Mouse (Mus musculus) forebrain, embryonic 16.5 days (tissue): Measurements from ENCODE around the gene Wfdc15b. TPM values are rescaled to one million over a fixed set of nuclear protein-coding genes. Genes with fewer than 3 reads are reported as not detected.
"Not testable (repeated sequence)": the region's sequence is repeated elsewhere in the genome, so short reads cannot be mapped to it uniquely, and the experiment has no call there.

Source experiments
- ATAC-seq: fragments of 200-750 bp; cut with Nextera tagmentation; 2 replicates; pipeline ENCODE4 v1.8.0; 2017; ENCODE audit warnings: mild to moderate bottlenecking, moderate library complexity
- H3K27ac ChIP-seq: fragments of 300-500 bp; sonication (generic); 2 replicates; pipeline ENCODE4 v1.5.1; 2014; ENCODE audit warnings: low read length, control low read depth
- H3K27me3 ChIP-seq: fragments of 300-500 bp; sonication (generic); replicated peaks from 2 replicates; pipeline ENCODE4 v1.6.1; 2014; ENCODE audit warnings: low read length; ENCODE audit not compliant: control insufficient read depth, insufficient read depth
- H3K36me3 ChIP-seq: fragments of 300-500 bp; sonication (generic); 2 replicates; pipeline ENCODE4 v1.6.1; 2014; ENCODE audit not compliant: control insufficient read depth, insufficient read depth
- H3K4me1 ChIP-seq: fragments of 300-500 bp; sonication (generic); replicated peaks from 2 replicates; pipeline ENCODE4 v1.6.1; 2014; ENCODE audit warnings: low read length; ENCODE audit not compliant: control insufficient read depth, insufficient read depth
- H3K4me2 ChIP-seq: fragments of 300-500 bp; sonication (generic); 2 replicates; pipeline ENCODE4 v1.6.1; 2014; ENCODE audit warnings: mild to moderate bottlenecking, low read length, control low read depth
- H3K4me3 ChIP-seq: fragments of 300-500 bp; sonication (generic); replicated peaks from 2 replicates; pipeline ENCODE4 v1.5.1; 2014; ENCODE audit warnings: mild to moderate bottlenecking, low read length, control low read depth
- H3K9ac ChIP-seq: fragments of 300-500 bp; sonication (generic); replicated peaks from 2 replicates; pipeline ENCODE4 v1.6.1; 2014; ENCODE audit warnings: low read depth, low read length, control low read depth
- H3K9me3 ChIP-seq: fragments of 300-500 bp; sonication (generic); 2 replicates; pipeline ENCODE4 v1.6.1; 2016; ENCODE audit warnings: low read length; ENCODE audit not compliant: control insufficient read depth
- WGBS: fragments of 180-500 bp; shearing (Covaris S2); extraction: QIAGEN DNeasy Blood & Tissue Kit; methylation state at CpG from one replicate; pipeline ENCODE4 v1.1.7; 2014; 5-methylcytosine and 5-hydroxymethylcytosine counted together
- polyA plus RNA-seq: library from polyadenylated mRNA; unstranded; fragments of >200 nt; fragmentation: Nextera tagmentation; extraction: Ambion mirVana; gene quantifications from 2 replicates; pipeline ENCODE4 v1.2.1, GENCODE M21; 2015

The Wfdc15b gene
- polyA plus RNA-seq, 1 experiment from 2014 or later, result not detected

DNA sequence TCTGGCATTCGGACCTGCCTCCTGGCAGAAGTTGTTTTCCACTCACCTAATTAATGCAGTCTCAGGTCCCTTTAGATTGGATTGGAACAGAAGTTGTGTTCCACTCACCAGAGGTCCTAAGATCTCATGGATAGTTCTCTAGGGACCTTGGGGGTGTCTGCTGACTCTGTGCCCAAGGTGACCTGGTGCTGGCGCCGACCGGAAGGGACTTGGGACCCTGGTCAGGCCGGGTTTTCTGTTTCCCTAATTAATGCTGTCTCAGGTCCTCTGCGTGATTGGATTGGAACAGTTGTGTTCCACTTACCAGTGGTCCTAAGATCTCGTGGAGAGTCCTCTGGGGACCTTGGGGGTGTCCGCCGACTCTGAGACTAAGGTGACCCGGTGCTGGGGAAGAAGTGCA lies 15.4 kb downstream of the Wfdc15b start:
- H3K9ac ChIP-seq, ATAC-seq, H3K4me2 ChIP-seq, H3K27ac ChIP-seq, H3K4me3 ChIP-seq, H3K9me3 ChIP-seq, H3K27me3 ChIP-seq, H3K36me3 ChIP-seq, H3K4me1 ChIP-seq: not testable (repeated sequence)
- WGBS, result 93% methylated on average over 10 of the region's 10 CpGs

DNA sequence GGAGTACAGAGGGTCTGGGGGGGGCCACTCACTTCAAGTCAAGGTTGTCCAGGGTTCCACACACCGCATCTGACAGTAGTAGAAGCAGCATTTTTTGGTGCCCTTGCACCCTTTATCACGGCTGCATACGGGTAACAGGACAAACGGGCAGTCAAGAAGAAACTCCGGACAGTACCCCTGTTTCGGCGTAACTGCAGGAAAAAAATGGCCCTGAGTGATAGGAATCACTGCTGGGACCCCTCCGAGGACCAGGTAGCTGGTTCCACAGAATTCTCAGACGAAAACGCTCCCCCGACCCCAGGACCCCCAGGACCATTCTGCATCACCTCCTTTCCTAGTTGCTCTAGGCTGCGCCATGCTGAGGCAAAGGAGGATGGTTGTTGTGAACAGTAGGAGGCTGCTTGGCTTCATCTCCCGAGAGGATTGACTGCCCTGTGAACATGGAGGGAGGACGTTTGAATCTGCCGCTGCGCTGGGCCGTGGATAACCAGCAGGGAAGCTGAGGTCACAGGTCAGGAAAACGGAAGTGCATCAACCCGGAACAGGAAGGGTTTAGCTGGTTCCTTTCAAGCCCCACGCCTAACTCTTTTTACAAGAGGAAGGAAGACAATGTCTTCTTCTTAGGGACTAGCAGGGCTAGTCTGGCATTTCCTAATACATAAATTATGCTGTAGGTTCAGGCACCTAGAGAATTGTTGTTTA lies 21.7 kb downstream of the Wfdc15b start, which contains the start of gene Wfdc15a:
Gene Wfdc15a (minus strand): TSS at position 505 of the 702 bp plus-strand sequence.
- H3K36me3 ChIP-seq, result no peaks in the 10 kb centered on the region
- no peaks in the 10 kb centered on the region for H3K9me3 ChIP-seq
- no peak within 1 kb of the TSS for H3K27ac ChIP-seq
- H3K4me3 ChIP-seq, result no peak within 1 kb of the TSS
- no peaks in the 10 kb centered on the region for H3K27me3 ChIP-seq
- no peak within 1 kb of the TSS for H3K4me2 ChIP-seq
- H3K9ac ChIP-seq, result no peak within 1 kb of the TSS
- WGBS, result 84% methylated on average over 20 of the region's 20 CpGs
- ATAC-seq, result no peak
- no peaks in the 10 kb centered on the region for H3K4me1 ChIP-seq

DNA sequence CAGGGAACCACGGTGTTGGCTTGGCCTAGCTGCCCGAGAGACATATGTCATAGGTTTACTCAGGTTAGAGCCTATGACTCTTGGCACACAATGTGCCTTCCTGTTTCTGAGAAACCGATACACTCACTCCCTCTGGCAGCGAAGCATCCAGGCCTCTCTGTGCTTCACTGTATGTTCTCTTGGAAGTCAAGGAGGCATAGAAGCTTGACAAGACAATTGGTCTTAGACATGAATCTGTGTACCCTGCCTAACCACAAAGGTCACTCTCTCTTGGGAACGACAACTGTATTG lies 24.8 kb downstream of the Wfdc15b start:
- WGBS, result 80% methylated on average over 5 of the region's 5 CpGs
- Histone ChIP-seq H3K4me3 (no peak overlapping the region), H3K27me3 (no peaks in the 10 kb centered on the region), H3K27ac (no peak overlapping the region), H3K9ac (no peak overlapping the region), H3K4me1 (no peaks in the 10 kb centered on the region), H3K4me2 (no peak overlapping the region), H3K9me3 (no peaks in the 10 kb centered on the region), H3K36me3 (no peaks in the 10 kb centered on the region)
- ATAC-seq, result no peak

DNA sequence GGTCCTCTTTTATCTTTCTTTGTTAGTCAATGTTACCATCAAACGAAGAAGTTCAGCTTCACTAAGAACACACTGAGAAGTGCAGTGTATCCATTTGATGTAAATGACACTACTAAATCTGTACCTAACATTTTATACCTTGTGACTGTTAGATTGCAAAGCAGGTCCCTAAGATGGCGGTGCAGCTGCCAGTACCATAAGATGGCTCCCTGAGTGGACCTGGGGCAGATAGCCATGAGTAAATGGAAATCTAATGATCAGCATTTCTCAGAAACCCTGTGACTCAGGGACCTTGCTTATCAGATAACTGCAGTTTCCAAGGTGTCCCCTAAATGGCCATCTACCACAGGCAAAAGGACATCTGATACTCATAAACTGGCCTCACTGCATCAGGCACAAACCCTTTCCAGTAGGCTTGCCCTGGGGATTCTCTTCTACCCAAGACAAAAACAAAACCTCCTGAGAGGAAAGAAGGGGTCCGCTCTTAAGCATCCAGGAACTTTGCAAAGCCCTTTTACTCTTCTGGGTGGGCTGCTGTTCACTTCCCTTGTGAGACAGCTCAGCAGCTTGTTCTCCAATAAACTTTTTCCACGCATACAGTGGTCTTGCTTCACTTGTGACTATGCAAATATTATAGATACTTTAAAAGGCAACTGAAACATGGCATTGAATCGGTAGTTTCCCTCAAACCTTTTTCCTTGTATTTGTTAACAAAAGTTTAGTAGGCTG lies 25.3 kb downstream of the Wfdc15b start:
- H3K4me2 ChIP-seq, result no peak overlapping the region
- no peak for ATAC-seq
- H3K9ac ChIP-seq, result no peak overlapping the region
- no peaks in the 10 kb centered on the region for H3K4me1 ChIP-seq
- 91% methylated on average over 5 of the region's 5 CpGs for WGBS
- no peak overlapping the region for H3K27ac ChIP-seq
- H3K36me3 ChIP-seq, result no peaks in the 10 kb centered on the region
- H3K9me3 ChIP-seq, result no peaks in the 10 kb centered on the region
- no peak overlapping the region for H3K4me3 ChIP-seq
- no peaks in the 10 kb centered on the region for H3K27me3 ChIP-seq

DNA sequence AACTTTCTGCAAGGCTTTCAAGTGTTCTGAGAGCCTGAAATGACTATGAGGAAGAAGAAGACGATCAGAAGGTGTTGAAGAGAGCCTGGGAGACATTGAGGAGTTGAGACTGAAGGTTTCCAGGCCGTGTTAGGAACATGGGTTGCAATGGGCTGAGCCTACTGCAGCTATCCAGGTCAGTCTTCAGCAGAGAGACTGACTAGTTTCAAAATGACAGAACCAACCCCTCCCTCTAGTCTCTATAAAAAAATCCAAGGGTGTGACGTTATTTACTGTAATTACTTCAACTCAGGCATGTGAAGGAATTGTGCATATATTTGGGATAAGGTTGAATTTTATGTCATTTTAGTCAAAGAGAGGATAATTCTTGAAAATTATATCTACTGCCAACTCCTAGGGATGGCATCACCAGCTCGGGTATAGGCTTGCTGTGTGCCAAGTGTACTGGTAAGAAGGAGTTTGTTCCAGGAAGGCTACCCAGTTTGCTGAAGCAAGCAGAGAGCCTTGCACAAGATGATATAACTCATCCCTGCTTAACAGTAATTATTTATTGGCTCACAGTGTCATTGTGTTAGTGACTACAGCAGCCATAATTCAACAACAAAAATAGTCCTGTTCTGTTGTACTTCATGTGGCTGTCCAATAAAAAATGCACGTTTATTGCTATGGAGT lies 26.4 kb downstream of the Wfdc15b start:
- H3K4me1 ChIP-seq, result no peaks in the 10 kb centered on the region
- no peak overlapping the region for H3K9ac ChIP-seq
- no peak overlapping the region for H3K4me3 ChIP-seq
- no peak overlapping the region for H3K4me2 ChIP-seq
- H3K27me3 ChIP-seq, result no peaks in the 10 kb centered on the region
- 83% methylated on average over 5 of the region's 5 CpGs for WGBS
- ATAC-seq, result no peak
- H3K36me3 ChIP-seq, result no peaks in the 10 kb centered on the region
- H3K9me3 ChIP-seq, result no peaks in the 10 kb centered on the region
- no peak overlapping the region for H3K27ac ChIP-seq

DNA sequence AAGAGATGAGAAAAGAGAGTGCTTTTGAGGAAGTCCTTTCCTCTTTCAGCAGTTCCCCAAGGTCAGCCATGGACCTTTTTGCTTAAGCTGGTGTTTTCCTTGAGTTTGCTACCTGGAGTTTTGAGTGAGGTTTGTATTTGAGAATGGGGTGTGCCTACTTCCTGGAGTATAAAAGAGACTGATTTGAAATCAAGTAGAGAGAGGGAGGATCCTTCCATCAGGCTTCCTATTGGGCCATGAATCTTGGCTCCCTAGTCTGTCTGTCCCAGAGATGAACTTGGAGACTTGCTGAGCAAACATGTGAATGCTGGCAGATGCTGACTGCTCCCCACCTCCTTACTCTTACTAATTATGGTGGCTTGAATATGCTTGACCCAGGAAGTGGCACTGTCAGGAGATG lies 29.2 kb downstream of the Wfdc15b start:
- H3K4me1 ChIP-seq, result no peaks in the 10 kb centered on the region
- no peak overlapping the region for H3K9ac ChIP-seq
- H3K27me3 ChIP-seq, result no peaks in the 10 kb centered on the region
- H3K4me3 ChIP-seq, result no peak overlapping the region
- H3K9me3 ChIP-seq, result no peaks in the 10 kb centered on the region
- no peak overlapping the region for H3K4me2 ChIP-seq
- H3K36me3 ChIP-seq, result no peaks in the 10 kb centered on the region
- no peak for ATAC-seq
- H3K27ac ChIP-seq, result no peak overlapping the region

DNA sequence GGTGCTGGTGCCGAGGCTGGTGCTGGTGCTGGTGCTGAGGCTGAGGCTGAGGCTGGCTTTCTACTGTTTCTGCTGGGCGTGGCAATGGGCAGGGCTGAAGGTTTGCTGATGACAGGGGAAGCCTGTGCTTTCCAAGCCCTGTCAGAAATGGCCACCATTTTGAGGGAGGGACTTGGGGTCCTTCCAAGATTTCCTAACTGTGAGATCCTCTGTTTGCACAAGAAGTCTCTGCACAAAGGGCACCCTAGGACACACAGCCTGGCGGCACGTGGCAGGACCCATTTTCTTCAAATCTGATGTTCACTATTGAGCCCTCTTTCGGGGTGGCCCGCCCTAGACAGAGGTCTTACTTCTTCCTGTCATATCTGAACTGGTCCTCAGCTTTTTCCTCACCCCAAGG lies 30.9 kb downstream of the Wfdc15b start, which contains the start of gene Wfdc12:
Gene Wfdc12 (minus strand): TSS at position 33 of the 400 bp plus-strand sequence.
- H3K27me3 ChIP-seq, result no peaks in the 10 kb centered on the region
- no peaks in the 10 kb centered on the region for H3K9me3 ChIP-seq
- H3K36me3 ChIP-seq, result no peaks in the 10 kb centered on the region
- 89% methylated on average over 6 of the region's 6 CpGs for WGBS
- H3K4me1 ChIP-seq, result no peaks in the 10 kb centered on the region
- ATAC-seq, result no peak
- H3K27ac ChIP-seq, result no peak within 1 kb of the TSS
- no peak within 1 kb of the TSS for H3K4me2 ChIP-seq
- H3K9ac ChIP-seq, result no peak within 1 kb of the TSS
- no peak within 1 kb of the TSS for H3K4me3 ChIP-seq

DNA sequence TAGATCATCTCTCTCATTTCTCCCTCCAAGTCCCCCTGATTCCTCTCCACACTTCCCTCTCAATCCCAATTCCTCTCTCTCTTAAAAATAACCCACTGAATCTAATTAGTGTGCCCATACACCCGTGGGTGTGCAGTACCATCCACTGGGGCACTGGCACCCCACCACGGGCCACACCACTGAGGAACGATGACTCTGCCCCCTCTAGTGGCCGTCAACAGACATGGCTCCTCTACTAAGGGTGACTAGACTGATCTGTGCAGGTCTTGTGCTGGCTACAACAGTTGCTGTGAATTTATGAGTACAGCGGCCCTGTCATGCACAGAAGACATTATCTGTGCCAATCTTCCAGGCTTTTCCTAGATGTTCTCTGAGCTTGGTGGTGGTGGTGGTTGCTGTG lies 32.7 kb downstream of the Wfdc15b start:
- H3K27me3 ChIP-seq, result no peaks in the 10 kb centered on the region
- no peak overlapping the region for H3K9ac ChIP-seq
- peaks cover 2% of the 10 kb centered on the region; the same call in 1 of the 2 replicates for H3K4me1 ChIP-seq
- ATAC-seq, result no peak
- no peak overlapping the region for H3K27ac ChIP-seq
- no peaks in the 10 kb centered on the region for H3K36me3 ChIP-seq
- no peak overlapping the region for H3K4me3 ChIP-seq
- no peaks in the 10 kb centered on the region for H3K9me3 ChIP-seq
- no peak overlapping the region for H3K4me2 ChIP-seq
- WGBS, result 35% methylated on average over 5 of the region's 5 CpGs

DNA sequence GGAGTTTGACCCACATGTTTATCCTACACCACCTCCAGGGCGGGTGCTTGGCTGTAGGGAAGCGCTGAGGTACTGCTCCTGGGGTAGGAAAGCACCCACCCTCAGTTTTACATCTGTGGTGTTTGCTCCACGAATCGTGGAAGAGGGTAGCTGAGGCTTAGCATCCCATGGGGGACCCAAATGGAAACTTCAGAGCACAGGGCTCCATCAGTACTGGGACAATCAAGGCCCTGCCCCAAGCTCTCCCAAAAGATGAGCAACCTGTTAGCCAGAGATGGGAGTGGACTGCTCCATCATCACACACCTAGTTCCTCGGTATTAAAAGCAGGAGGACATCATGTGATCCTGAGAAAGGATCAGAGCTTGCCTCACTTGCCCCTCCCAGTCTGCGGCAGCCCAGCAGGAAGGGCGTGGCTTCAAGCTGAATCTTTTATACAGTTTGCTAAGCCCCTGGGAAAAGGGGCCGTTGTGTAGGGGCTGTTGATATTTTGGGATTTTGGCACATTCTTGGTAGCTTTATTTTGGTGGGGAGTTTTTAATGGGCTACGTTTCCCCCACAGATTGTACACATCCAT lies 37.2 kb downstream of the Wfdc15b start:
- H3K4me2 ChIP-seq, result no peak overlapping the region

More for the DNA sequence above, 37.2 kb downstream of the Wfdc15b start:
- WGBS, result 37% methylated on average over 9 of the region's 9 CpGs
- Histone ChIP-seq H3K9me3 (no peaks in the 10 kb centered on the region), H3K36me3 (no peaks in the 10 kb centered on the region), H3K27ac (no peak overlapping the region), H3K4me3 (no peak overlapping the region), H3K4me1 (peaks cover 2% of the 10 kb centered on the region; the same call in 1 of the 2 replicates), H3K9ac (no peak overlapping the region), H3K27me3 (no peaks in the 10 kb centered on the region)
- ATAC-seq, result no peak
